Mouse (Mus musculus): ENCODE results near the gene Gm13272. TPM values are rescaled to one million over a fixed set of nuclear protein-coding genes. Genes with fewer than 3 reads are reported as not detected.
"Not testable (repeated sequence)": the region's sequence is repeated elsewhere in the genome, so short reads cannot be mapped to it uniquely, and the experiment has no call there.

Gene Gm13272
- total RNA-seq, 2 experiments from 2014 or later = not detected

DNA sequence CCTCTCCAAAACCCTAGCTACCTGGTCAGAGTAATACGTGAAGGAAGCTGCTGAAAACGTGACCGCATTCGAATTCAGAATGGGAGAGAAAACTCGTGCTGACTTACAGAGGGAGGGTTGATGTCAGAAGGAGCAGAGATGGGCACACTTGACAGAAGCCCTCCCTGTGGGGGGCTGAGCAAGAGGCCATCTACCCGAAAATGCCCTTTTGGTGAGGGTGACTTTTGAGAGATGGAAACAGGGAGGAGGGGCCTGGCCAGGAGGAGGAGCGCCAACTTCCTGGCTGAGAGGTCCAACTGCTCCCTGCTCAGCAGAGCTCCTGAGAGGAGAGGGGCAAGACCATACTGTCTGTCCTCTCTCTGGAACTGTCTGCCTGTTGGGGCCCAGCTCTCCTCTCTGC is 2.2 kb downstream of the Gm13272 start, which contains the start of gene Ifnz:
TSS of gene Ifnz (plus strand) at position 301 of the 400 bp plus-strand sequence.
- intact Hi-C loops (cut with DNase I); DNase-seq: not testable (repeated sequence)

DNA sequence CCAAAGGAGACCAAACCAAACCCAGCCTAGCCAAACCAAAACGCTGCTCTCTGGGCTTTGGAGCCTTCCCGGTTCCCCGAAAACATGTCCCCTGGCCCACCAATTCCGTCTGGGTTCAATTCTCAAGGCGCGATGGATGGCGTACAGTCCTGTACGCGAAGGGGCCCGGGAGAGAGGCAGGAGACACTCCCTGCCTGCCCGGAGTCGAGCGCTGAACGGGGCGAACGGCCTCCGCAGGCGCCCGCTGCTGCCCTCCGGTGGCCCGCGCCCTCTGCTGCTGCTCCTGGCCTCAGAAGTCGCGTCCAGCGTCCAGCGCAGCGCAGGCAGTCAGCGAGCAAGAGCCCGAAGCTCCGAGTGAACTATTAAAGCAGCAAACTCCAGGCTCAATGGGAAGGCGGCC is 2.7 kb downstream of the Gm13272 start:
- DNase-seq; intact Hi-C loops (cut with DNase I): not testable (repeated sequence)

GRCm38 (mm10) chr4:88785409-88785808 is 5.8 kb downstream of the Gm13272 start, which contains the start of gene Gm13276:
Gene Gm13276, plus strand, starts transcription at chr4:88785709.
- intact Hi-C loops (cut with DNase I); DNase-seq: not testable (repeated sequence)

DNA sequence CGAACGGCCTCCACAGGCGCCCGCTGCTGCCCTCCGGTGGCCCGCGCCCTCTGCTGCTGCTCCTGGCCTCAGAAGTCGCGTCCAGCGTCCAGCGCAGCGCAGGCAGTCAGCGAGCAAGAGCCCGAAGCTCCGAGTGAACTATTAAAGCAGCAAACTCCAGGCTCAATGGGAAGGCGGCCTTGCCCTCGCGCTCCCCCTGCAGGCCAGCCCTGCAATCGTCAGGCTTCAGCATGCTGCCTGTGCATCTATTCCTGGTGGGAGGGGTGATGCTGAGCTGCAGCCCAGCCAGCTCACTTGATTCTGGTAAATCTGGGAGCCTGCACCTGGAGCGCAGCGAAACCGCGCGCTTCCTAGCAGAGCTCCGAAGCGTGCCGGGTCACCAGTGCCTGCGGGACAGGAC is 8.8 kb downstream of the Gm13272 start, which contains the start of gene Gm13277:
TSS of gene Gm13277 (plus strand) at position 231 of the 400 bp plus-strand sequence.
- DNase-seq = peak; percentile 56 to 63
- intact Hi-C loops (cut with DNase I) = not testable (repeated sequence)

DNA sequence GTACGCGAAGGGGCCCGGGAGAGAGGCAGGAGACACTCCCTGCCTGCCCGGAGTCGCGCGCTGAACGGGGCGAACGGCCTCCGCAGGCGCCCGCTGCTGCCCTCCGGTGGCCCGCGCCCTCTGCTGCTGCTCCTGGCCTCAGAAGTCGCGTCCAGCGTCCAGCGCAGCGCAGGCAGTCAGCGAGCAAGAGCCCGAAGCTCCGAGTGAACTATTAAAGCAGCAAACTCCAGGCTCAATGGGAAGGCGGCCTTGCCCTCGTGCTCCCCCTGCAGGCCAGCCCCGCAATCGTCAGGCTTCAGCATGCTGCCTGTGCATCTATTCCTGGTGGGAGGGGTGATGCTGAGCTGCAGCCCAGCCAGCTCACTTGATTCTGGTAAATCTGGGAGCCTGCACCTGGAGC is 11.6 kb downstream of the Gm13272 start, which contains the start of gene Gm13278:
TSS of gene Gm13278 (plus strand) at position 301 of the 400 bp plus-strand sequence.
- intact Hi-C loops (cut with DNase I); DNase-seq: not testable (repeated sequence)

DNA sequence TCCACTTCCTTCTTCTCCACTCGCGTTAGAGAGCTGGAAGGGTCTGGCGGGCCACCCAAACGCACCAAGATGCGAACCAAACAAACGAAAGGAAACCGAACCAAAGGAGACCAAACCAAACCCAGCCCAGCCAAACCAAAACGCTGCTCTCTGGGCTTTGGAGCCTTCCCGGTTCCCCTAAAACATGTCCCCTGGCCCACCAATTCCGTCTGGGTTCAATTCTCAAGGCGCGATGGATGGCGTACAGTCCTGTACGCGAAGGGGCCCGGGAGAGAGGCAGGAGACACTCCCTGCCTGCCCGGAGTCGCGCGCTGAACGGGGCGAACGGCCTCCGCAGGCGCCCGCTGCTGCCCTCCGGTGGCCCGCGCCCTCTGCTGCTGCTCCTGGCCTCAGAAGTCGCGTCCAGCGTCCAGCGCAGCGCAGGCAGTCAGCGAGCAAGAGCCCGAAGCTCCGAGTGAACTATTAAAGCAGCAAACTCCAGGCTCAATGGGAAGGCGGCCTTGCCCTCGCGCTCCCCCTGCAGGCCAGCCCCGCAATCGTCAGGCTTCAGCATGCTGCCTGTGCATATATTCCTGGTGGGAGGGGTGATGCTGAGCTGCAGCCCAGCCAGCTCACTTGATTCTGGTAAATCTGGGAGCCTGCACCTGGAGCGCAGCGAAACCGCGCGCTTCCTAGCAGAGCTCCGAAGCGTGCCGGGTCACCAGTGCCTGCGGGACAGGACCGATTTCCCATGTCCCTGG is 14.5 kb downstream of the Gm13272 start, which contains the start of gene Gm13275:
TSS of gene Gm13275 (plus strand) at position 552 of the 740 bp plus-strand sequence.
- intact Hi-C loops (cut with DNase I) = not testable (repeated sequence)
- DNase-seq = peak; percentile 67 to 87

- intact Hi-C loops (cut with DNase I) = not testable (repeated sequence)
Observed at GRCm38 (mm10) chr4:88797097-88797496, 17.4 kb downstream of the Gm13272 start, which contains the start of gene Gm13279. Gene Gm13279, plus strand, starts transcription at chr4:88797397.

GRCm38 (mm10) chr4:88799365-88799764 is 19.7 kb downstream of the Gm13272 start, which contains the start of gene Gm13285:
Gene Gm13285, plus strand, starts transcription at chr4:88799665.
- intact Hi-C loops (cut with DNase I); DNase-seq: not testable (repeated sequence)

More at GRCm38 (mm10) chr4:88797097-88797496, 17.4 kb downstream of the Gm13272 start, which contains the start of gene Gm13279:
- DNase-seq = not testable (repeated sequence)

DNA sequence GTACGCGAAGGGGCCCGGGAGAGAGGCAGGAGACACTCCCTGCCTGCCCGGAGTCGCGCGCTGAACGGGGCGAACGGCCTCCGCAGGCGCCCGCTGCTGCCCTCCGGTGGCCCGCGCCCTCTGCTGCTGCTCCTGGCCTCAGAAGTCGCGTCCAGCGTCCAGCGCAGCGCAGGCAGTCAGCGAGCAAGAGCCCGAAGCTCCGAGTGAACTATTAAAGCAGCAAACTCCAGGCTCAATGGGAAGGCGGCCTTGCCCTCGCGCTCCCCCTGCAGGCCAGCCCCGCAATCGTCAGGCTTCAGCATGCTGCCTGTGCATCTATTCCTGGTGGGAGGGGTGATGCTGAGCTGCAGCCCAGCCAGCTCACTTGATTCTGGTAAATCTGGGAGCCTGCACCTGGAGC is 23.3 kb downstream of the Gm13272 start, which contains the start of gene Gm13287:
TSS of gene Gm13287 (plus strand) at position 301 of the 400 bp plus-strand sequence.
- DNase-seq; intact Hi-C loops (cut with DNase I): not testable (repeated sequence)

- DNase-seq; intact Hi-C loops (cut with DNase I): not testable (repeated sequence)
Observed at GRCm38 (mm10) chr4:88805231-88805630, 25.6 kb downstream of the Gm13272 start, which contains the start of gene Gm13288. Gene Gm13288, plus strand, starts transcription at chr4:88805531.

- intact Hi-C loops (cut with DNase I) = not testable (repeated sequence)
- DNase-seq = peak; percentile 23 to 29
Observed at GRCm38 (mm10) chr4:88805761-88806160, 26.1 kb downstream of the Gm13272 start.

DNA sequence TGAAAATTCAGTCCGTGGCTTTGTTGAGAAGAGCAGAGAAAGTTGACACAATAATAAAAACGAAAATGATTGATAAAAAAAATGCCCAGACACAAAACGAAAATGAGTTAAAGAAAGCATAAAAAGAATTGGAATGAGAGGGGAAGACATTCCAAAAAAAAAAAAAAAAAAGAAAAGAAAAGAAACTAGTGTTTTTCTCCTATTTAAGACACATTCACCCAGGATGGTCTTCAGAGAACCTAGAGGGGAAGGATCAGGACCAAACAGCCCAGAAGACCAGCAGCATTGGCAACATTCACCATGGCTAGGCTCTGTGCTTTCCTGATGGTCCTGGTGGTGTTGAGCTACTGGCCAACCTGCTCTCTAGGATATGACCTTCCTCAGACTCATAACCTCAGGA is 36.3 kb downstream of the Gm13272 start, which contains the start of gene Ifna7:
TSS of gene Ifna7 (plus strand) at position 301 of the 400 bp plus-strand sequence.
- DNase-seq = no peak
- intact Hi-C loops (cut with DNase I) = no loop called here

DNA sequence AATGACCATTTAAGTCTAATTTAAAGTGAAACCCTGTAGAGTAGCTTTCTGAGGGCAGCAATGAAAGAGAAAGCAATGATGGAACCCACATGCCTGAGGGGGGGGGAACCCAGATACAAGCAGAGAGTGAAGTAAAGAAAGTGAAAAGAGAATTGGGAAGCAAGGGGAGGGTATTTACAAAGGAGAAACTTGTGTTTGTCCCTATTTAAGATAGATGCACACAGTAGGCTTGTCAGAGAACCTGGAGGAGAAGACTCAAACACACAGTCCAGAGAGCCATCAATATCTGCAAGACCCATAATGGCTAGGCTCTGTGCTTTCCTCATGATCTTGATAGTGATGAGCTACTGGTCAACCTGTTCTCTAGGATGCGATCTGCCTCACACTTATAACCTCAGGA is 40.0 kb downstream of the Gm13272 start, which contains the start of gene Ifna11:
TSS of gene Ifna11 (plus strand) at position 301 of the 400 bp plus-strand sequence.
- no peak for DNase-seq
- intact Hi-C loops (cut with DNase I) = loop anchor here (5.0 kb wide), 1 partner anchor 137 kb away; the partner anchor contains the start of gene Ifna2

DNA sequence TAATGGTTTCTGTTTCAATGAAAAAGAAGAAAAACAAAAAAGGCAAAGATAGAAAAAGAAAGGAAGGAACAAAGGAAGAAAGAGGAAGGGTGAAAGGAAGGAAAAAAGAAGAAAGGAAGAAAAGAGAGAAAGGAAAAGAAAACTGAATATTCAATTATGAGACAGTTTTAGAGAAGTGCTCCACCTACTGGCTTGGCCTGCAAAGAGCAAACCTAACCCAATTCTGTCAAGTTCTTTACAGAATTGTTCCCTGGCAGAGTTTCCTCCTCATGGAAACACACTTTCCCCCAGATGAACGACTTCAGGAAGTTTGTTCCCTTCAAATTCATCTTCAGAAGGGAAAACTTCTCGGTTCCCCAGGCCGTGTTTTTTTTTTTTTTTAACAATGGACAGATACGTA is 43.3 kb downstream of the Gm13272 start:
- intact Hi-C loops (cut with DNase I) = loop anchor here (5.0 kb wide), 1 partner anchor 141 kb away; the partner anchor contains the start of gene Ifna2
- DNase-seq = no peak

DNA sequence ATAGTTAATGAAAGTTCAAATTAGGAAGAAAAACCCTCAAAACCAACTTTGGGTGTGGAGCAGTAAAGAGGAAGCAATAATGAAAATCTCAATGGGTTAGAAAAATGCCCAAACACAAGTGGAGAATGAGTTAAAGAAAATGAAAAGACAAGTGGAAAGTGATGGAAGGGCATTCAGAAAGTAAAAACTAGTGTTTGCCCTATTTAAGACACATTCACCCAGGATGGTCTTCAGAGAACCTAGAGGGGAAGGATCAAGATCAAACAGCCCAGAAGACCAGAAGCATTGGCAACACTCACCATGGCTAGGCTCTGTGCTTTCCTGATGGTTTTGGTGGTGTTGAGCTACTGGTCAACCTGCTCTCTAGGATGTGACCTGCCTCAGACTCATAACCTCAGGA is 47.5 kb downstream of the Gm13272 start, which contains the start of gene Ifna6:
TSS of gene Ifna6 (plus strand) at position 301 of the 400 bp plus-strand sequence.
- DNase-seq; intact Hi-C loops (cut with DNase I): not testable (repeated sequence)

Other genes with a start within 250 kb of the Gm13272 start
- not detected for gene Ifna15, start 221.6 kb upstream of the Gm13272 start, total RNA-seq (2021)
- gene Ifna14, start 208.1 kb upstream of the Gm13272 start, total RNA-seq (2021) = not detected
- not detected for gene Ifna9, start 187.5 kb upstream of the Gm13272 start, total RNA-seq (2021)
- not detected for gene Ifna12, start 176.5 kb upstream of the Gm13272 start, total RNA-seq (2021)
- gene C87499, start 145.4 kb upstream of the Gm13272 start, total RNA-seq (2021) = not detected
- not detected for gene Ifna13, start 135.4 kb upstream of the Gm13272 start, total RNA-seq (2021)
- not detected for gene Ifna16, start 102.9 kb upstream of the Gm13272 start, total RNA-seq (2021)
- not detected for gene Ifna2, start 95.9 kb upstream of the Gm13272 start, total RNA-seq (2021)
- not detected for gene Ifnab, start 88.5 kb upstream of the Gm13272 start, total RNA-seq (2021)
- under 1 TPM; 0.39 to 0.43 TPM for gene Gm26566, start 58.0 kb upstream of the Gm13272 start, total RNA-seq (2021)
- gene Klhl9, start 57.4 kb upstream of the Gm13272 start, total RNA-seq (2021) = 10 to 100 TPM; 69.3 to 71.1 TPM
- not detected for gene Gm13271, start 25.0 kb upstream of the Gm13272 start, total RNA-seq (2021)
- not detected for gene Gm13283, start 19.7 kb upstream of the Gm13272 start, total RNA-seq (2021)
- gene Gm13290, start 6.0 kb upstream of the Gm13272 start, total RNA-seq (2021) = not detected
- gene Gm13289, start 2.9 kb upstream of the Gm13272 start, total RNA-seq (2021) = not detected
- gene Ifnz, start 2.3 kb downstream of the Gm13272 start, total RNA-seq (2021) = not detected
- gene Gm13276, start 5.9 kb downstream of the Gm13272 start, total RNA-seq (2021) = not detected
- not detected for gene Gm13277, start 8.8 kb downstream of the Gm13272 start, total RNA-seq (2021)
- not detected for gene Gm13278, start 11.7 kb downstream of the Gm13272 start, total RNA-seq (2021)
- not detected for gene Gm13275, start 14.6 kb downstream of the Gm13272 start, total RNA-seq (2021)
- not detected for gene Gm13279, start 17.5 kb downstream of the Gm13272 start, total RNA-seq (2021)
- under 1 TPM; 0.19 TPM for gene Gm13285, start 19.8 kb downstream of the Gm13272 start, total RNA-seq (2021)
- not detected for gene Gm13287, start 23.4 kb downstream of the Gm13272 start, total RNA-seq (2021)
- not detected for gene Gm13288, start 25.7 kb downstream of the Gm13272 start, total RNA-seq (2021)
- gene Ifna7, start 36.4 kb downstream of the Gm13272 start, total RNA-seq (2021) = not detected
- gene Ifna11, start 40.1 kb downstream of the Gm13272 start, total RNA-seq (2021) = not detected
- not detected for gene Ifna6, start 47.6 kb downstream of the Gm13272 start, total RNA-seq (2021)
- not detected for gene Ifna5, start 55.7 kb downstream of the Gm13272 start, total RNA-seq (2021)
- gene Ifna4, start 62.0 kb downstream of the Gm13272 start, total RNA-seq (2021) = not detected
- gene Ifna1, start 70.2 kb downstream of the Gm13272 start, total RNA-seq (2021) = not detected
- not detected for gene Ifne, start 100.4 kb downstream of the Gm13272 start, total RNA-seq (2021)

Data from heart, postnatal 36 days (tissue).